Mouse (Mus musculus): ENCODE measurements around the gene Nol7. TPM values are rescaled to one million over a fixed set of nuclear protein-coding genes. Genes with fewer than 3 reads are reported as not detected.

Gene Nol7
- 55.1 and 60.3 TPM in 2 replicates for polyA plus RNA-seq (2012; rRNA removed)

DNA sequence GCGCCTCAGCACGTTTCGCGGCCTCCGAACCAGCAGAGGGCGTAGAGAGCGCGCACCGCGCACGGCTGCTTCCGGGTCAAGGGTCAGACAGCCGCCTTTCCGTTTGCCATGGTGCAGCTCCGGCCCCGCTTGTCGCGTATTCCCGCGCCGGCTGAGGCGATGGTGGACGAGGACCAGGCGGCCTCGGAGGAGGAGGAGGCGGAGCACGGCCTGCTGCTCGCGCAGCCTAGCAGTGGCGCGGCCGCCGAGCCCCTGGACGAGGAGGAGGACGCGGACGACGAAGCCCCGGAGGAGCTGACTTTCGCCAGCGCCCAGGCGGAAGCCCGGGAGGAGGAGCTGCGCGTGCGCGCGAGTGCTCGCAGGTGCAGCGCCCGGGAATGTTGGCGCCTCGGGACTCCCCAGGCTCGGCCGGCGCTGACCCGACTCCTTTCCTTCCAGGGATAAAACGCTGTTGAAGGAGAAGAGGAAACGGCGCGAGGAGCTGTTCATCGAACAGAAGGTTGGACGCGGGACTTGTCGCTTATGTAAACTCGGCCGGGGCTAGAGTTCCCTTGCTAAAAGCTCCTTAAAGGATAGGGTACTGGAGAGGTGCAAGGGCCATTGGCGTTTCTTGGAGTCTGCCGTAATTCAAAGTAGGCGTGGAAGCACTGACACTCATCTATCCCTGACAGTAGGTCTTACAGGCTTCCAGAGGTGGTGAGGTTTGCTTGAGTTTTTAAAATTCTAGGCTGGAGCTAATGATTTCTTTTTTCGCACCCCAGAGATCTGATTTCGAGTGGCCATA, at the start of gene Nol7:
Gene Nol7 (plus strand): TSS at position 94 of the 784 bp plus-strand sequence.

DNA sequence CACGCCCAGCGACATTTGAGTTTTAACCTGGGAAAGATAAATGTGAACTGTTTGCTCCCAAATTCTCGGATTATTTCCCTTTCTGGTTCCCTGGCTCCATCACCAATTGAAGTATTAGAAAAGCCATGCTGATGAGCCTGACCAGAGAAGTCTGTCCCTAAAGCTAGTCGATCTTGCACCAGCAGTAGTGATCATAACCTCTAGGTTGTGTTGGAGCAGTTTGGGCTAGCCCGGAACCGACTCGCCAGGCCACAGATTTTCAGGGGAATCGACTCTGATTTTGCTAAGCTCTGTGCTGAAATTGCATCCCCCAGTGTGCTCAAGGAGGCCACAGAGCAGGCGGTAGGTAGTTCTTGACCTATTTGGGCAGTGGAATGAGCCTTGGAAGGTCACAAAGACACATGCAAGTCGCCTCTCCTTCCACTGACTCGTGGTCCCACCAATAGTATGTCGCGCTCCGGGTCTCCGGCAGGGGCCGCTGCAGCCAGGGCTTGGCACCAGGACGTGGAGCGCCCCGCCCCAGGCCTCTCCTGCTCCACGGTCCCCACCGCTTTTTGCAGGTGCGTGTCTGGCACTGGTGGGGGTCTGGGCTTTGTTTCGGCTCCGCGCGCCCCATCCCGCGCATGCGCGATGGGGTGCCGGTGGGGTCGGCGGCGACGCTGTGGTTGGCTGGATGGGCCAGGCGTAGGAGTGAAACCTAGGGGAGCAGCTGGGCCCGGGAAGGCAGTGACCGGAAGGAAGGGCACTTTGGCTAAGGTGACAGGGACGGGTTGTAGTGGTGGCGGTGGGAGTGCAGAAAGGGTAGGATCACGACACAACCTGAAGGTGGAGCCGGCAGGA, 33.0 kb upstream of the Nol7 start, which contains the start of gene Sirt5:
Gene Sirt5 (plus strand): TSS at position 512 of the 840 bp plus-strand sequence.

Other genes starting within 250 kb of the Nol7 start
- gene Tbc1d7, start 226.9 kb upstream of the Nol7 start, polyA plus RNA-seq (2012; rRNA removed) = 4.0 and 4.3 TPM in 2 replicates
- 1.00 and 1.7 TPM in 2 replicates for gene Gfod1, start 94.2 kb upstream of the Nol7 start, polyA plus RNA-seq (2012; rRNA removed)
- gene Sirt5, start 32.9 kb upstream of the Nol7 start, polyA plus RNA-seq (2012; rRNA removed) = 6.4 and 6.8 TPM in 2 replicates
- 9.8 and 11.3 TPM in 2 replicates for gene Ranbp9, start 82.9 kb downstream of the Nol7 start, polyA plus RNA-seq (2012; rRNA removed)
- gene Mcur1, start 161.8 kb downstream of the Nol7 start, polyA plus RNA-seq (2012; rRNA removed) = 5.8 and 7.0 TPM in 2 replicates
- 0.01 TPM in 1 of 2 replicates, not detected in the other for gene Rnf182, start 217.3 kb downstream of the Nol7 start, polyA plus RNA-seq (2012; rRNA removed)